Mouse (Mus musculus) limb, embryonic 14.5 days (tissue): ENCODE data around the gene Pip4p1. TPM values are rescaled to one million over a fixed set of nuclear protein-coding genes. Genes with fewer than 3 reads are reported as not detected.
"Not testable (repeated sequence)": the region's sequence is repeated elsewhere in the genome, so short reads cannot be mapped to it uniquely, and the experiment has no call there.

Experiments used
- ATAC-seq: fragments of 200-750 bp; cut with Nextera tagmentation; 2 replicates; pipeline ENCODE4 v1.8.0; 2017; ENCODE audit warnings: low read depth, moderate number of reproducible peaks, moderate TSS enrichment; ENCODE audit not compliant: low FRiP score
- DNase-seq: peaks from one replicate; pipeline ENCODE4 v3.0.0-alpha.2; 2015; ENCODE audit warnings: low spot score
- H3K27ac ChIP-seq: fragments of 300-500 bp; sonication (generic); replicated peaks from 2 replicates; pipeline ENCODE4 v1.5.1; 2014; ENCODE audit warnings: low read depth, mild to moderate bottlenecking, low read length, moderate library complexity, mixed read lengths
- H3K27me3 ChIP-seq: fragments of 300-500 bp; sonication (generic); 2 replicates; pipeline ENCODE4 v1.6.1; 2014; ENCODE audit warnings: low read length, mixed read lengths; ENCODE audit not compliant: control insufficient read depth, insufficient read depth
- H3K36me3 ChIP-seq: fragments of 300-500 bp; sonication (generic); 2 replicates; pipeline ENCODE4 v1.6.1; 2014; ENCODE audit warnings: mild to moderate bottlenecking, low read length, moderate library complexity, mixed read lengths; ENCODE audit not compliant: control insufficient read depth, insufficient read depth
- H3K4me1 ChIP-seq: fragments of 300-500 bp; sonication (generic); 2 replicates; pipeline ENCODE4 v1.6.1; 2014; ENCODE audit warnings: antibody characterized with exemption, low read length, mixed read lengths; ENCODE audit not compliant: control insufficient read depth, insufficient read depth
- H3K4me2 ChIP-seq: fragments of 300-500 bp; sonication (generic); replicated peaks from 2 replicates; pipeline ENCODE4 v1.6.1; 2014; ENCODE audit warnings: low read depth, mild to moderate bottlenecking, low read length, moderate library complexity; ENCODE audit not compliant: severe bottlenecking
- H3K4me3 ChIP-seq: fragments of 300-500 bp; sonication (generic); replicated peaks from 2 replicates; pipeline ENCODE4 v1.5.1; 2014; ENCODE audit warnings: low read length
- H3K9ac ChIP-seq: fragments of 300-500 bp; sonication (generic); 2 replicates; pipeline ENCODE4 v1.6.1; 2014; ENCODE audit warnings: mild to moderate bottlenecking, low read depth, low read length, moderate library complexity; ENCODE audit not compliant: severe bottlenecking
- H3K9me3 ChIP-seq: fragments of 300-500 bp; sonication (generic); 2 replicates; pipeline ENCODE4 v1.6.1; 2016; ENCODE audit warnings: low read length; ENCODE audit not compliant: control insufficient read depth
- POLR2A ChIP-seq: fragments of 200-500 bp; IDR thresholded peaks from 2 replicates; pipeline ENCODE4 v1.8.0; 2012; ENCODE audit warnings: inconsistent platforms, mild to moderate bottlenecking, moderate library complexity, borderline replicate concordance; ENCODE audit not compliant: insufficient read depth, insufficient read length; ENCODE audit errors: extremely low read depth
- WGBS: fragments of 180-500 bp; shearing (Covaris S2); extraction: QIAGEN DNeasy Blood & Tissue Kit; methylation state at CpG from one replicate; pipeline ENCODE4 v1.1.7; 2014; 5-methylcytosine and 5-hydroxymethylcytosine counted together
- polyA plus RNA-seq, 2 experiments: library from polyadenylated mRNA; depleted of rRNA in 1 of 2; stranded (reverse) in 1 of 2; unstranded in 1 of 2; fragments of >200 nt; fragmentation: Nextera tagmentation in 1 of 2; extraction: Ambion mirVana in 1 of 2; gene quantifications; 2 replicates each; pipeline versions ENCODE4 v1.2.1 to v1.2.3; 2012 to 2014

The Pip4p1 gene
- polyA plus RNA-seq, 2 experiments: 50.3 to 82.3 TPM

DNA sequence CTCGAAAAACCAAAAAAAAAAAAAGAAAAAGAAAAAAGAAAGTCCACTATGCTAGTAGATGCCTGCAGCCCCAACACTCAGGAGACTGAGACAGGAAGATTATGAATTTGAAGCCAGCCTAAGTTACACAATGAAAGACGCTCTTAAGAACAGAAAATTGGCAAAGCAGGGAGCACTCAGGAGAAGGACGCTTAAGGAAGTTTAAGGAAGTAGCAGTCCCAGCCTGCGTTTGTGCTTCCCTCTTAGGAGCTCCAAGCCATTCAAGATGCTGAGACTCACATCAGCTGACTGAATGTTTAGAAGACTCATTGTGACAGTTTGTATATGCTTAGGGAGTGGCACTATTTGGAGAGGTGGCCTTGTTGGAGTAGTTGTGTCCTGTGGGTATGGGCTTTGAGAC, 22.5 kb downstream of the Pip4p1 start:
- H3K27me3 ChIP-seq: no peaks in the 10 kb centered on the region
- no peak for TF ChIP-seq POLR2A
- H3K36me3 ChIP-seq: peaks cover 22% of the 10 kb centered on the region
- H3K4me3 ChIP-seq: no peak overlapping the region
- ATAC-seq (no peak), DNase-seq (no peak)
- no peak overlapping the region for H3K27ac ChIP-seq
- H3K9me3 ChIP-seq: no peaks in the 10 kb centered on the region
- H3K4me1 ChIP-seq: peaks cover 6% of the 10 kb centered on the region; the same call in 1 of the 2 replicates
- no peak overlapping the region for H3K4me2 ChIP-seq
- 74% methylated on average over 4 of the region's 4 CpGs for WGBS
- no peak overlapping the region for H3K9ac ChIP-seq

DNA sequence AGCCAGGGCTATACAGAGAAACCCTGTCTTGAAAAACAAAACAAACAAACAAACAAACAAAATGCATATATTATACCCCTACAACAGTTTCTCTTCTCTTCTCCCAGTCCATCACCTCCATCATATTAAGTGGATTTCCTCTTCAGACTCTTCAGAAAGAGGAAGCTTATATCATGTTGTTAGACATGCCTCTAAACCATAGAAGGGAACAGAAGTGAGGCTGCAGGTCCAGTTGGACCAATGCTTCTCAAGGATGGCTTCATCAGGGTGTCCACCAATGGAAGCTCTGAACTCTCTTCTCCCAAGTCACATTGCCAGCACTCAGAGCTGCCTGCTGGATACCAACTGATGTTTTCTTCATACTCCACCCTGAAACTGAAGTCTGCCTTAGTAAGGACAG, 25.3 kb downstream of the Pip4p1 start:
- H3K9me3 ChIP-seq, H3K9ac ChIP-seq, H3K4me2 ChIP-seq, H3K4me1 ChIP-seq, H3K4me3 ChIP-seq, ATAC-seq, H3K36me3 ChIP-seq, DNase-seq, H3K27ac ChIP-seq, H3K27me3 ChIP-seq: not testable (repeated sequence)

DNA sequence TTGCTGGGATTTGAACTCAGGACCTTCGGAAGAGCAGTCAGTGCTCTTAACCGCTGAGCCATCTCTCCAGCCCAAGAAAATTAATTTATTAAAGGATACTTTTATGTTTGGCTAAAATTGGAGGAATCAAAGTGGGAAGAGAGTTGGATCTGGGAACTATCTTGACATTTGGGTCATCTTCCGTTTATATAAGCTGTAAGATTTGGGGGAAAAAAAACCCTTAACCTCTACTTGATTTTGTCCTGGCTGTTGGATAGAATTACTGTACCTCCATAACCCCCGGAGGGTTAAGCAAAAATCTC, 25.9 kb downstream of the Pip4p1 start:
- Histone ChIP-seq H3K9me3 (no peaks in the 10 kb centered on the region), H3K27ac (no peak overlapping the region), H3K36me3 (no peaks in the 10 kb centered on the region), H3K4me1 (peaks cover 6% of the 10 kb centered on the region; the same call in 1 of the 2 replicates), H3K27me3 (no peaks in the 10 kb centered on the region), H3K4me3 (no peak overlapping the region), H3K9ac (no peak overlapping the region), H3K4me2 (no peak overlapping the region)
- no peak for ATAC-seq
- WGBS: 85% methylated on average over 4 of the region's 4 CpGs
- TF ChIP-seq POLR2A: no peak
- DNase-seq: no peak

DNA sequence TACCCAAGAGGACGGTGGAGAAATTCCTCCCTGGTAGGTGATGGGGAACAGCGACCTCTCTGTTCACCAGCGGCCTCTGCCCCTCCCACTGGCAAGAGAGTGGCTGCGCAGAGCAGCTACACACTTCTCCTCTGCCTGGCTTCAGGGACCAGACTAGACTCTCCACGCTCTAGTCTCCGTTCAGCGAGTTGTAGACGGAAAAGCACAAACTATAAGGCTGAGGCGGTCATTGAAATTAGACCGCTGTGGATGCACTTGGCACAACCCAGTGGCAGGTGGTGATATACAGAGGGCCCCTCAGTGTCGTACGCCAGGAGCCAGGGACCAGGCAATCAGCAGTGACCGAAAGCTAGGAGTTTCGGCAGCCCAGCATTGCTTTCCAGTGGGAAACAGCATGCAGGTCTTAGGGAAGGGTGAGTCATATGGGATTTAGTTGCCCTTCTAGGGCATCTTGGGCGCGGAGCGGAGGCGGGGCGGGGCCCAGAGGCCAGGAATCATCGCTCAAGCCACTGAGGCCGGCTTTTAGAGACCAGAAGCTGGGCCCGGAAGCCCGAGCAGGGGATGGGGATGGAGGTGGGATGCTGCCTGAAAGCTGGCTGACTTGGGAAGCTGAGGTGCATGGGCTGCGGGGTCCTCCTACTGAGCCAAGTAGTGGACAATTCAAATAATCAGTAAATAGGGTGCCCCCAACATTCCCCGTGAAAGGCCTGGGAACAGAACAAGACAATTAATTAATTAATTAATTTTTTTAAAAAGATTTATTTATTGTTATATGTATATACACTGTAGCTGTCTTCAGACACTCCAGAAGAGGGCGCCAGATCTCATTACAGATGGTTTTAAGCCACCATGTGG, 26.5 kb downstream of the Pip4p1 start:
- peak; percentile 53 for ATAC-seq
- H3K4me2 ChIP-seq: peak overlapping the region; percentile 57
- H3K4me1 ChIP-seq: peaks cover 6% of the 10 kb centered on the region; the same call in 1 of the 2 replicates
- H3K27ac ChIP-seq: no peak overlapping the region
- no peak for TF ChIP-seq POLR2A
- peak; percentile 55 for DNase-seq
- H3K27me3 ChIP-seq: no peaks in the 10 kb centered on the region
- peak overlapping the region; percentile 35 for H3K4me3 ChIP-seq
- H3K9ac ChIP-seq: peak overlapping the region; percentile 40
- no peaks in the 10 kb centered on the region for H3K9me3 ChIP-seq
- 4% methylated on average over 26 of the region's 26 CpGs for WGBS
- no peaks in the 10 kb centered on the region for H3K36me3 ChIP-seq

DNA sequence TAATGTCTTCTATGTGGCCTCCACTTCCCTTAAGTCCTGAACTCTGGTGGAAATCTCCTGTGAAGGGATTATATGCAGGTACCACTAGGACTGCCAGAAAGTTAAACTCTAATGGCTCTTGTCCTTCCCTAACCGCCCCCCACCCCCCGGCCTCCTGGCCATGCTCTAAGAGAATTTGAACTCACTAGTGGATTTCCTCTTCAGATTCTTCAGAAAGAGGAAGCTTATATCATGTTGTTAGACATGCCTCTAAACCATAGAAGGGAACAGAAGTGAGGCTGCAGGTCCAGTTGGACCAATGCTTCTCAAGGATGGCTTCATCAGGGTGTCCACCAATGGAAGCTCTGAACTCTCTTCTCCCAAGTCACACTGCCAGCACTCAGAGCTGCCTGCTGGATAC, 32.7 kb downstream of the Pip4p1 start:
- H3K4me1 ChIP-seq, H3K9me3 ChIP-seq, H3K27ac ChIP-seq, H3K36me3 ChIP-seq, ATAC-seq, H3K9ac ChIP-seq, DNase-seq, H3K4me3 ChIP-seq, H3K4me2 ChIP-seq: not testable (repeated sequence)
- 87% methylated on average over 2 of the region's 2 CpGs for WGBS
- peaks cover 22% of the 10 kb centered on the region; the same call in 1 of the 2 replicates for H3K27me3 ChIP-seq

DNA sequence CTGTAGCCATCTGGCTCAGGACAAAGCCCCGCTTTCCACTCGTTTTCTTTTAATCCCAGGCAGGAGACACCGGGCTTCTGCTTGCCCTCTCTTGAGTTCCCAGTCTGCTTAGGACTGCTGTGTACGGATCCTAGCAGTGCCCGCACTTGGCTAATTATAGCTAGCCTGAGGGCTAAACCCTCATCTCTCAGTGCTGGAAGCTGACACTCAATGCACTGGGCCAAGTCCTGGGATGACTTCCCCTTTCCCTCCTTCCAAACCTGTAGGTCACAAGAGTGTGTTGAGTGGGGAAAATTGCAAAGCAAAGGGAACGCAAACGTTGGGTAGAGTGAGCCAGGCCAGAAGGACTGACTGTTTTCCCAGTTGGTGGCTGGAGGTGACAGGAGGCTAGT, 33.3 kb downstream of the Pip4p1 start, which contains the start of gene Klhl33:
TSS of gene Klhl33 (minus strand) at position 134 of the 392 bp plus-strand sequence.
- WGBS: 33% methylated on average over 7 of the region's 7 CpGs
- no peaks in the 10 kb centered on the region for H3K9me3 ChIP-seq
- DNase-seq: no peak
- peaks cover 22% of the 10 kb centered on the region; the same call in 1 of the 2 replicates for H3K27me3 ChIP-seq
- TF ChIP-seq POLR2A: no peak
- ATAC-seq: no peak
- H3K27ac ChIP-seq: no peak within 1 kb of the TSS
- peak within 1 kb of the TSS; percentile 63 for H3K4me2 ChIP-seq
- H3K4me1 ChIP-seq: no peaks in the 10 kb centered on the region; the same call in 1 of the 2 replicates
- H3K36me3 ChIP-seq: no peaks in the 10 kb centered on the region
- H3K9ac ChIP-seq: peak within 1 kb of the TSS; percentile 51
- H3K4me3 ChIP-seq: peak within 1 kb of the TSS; percentile 35
